Mouse (Mus musculus) urinary bladder, adult 2 months (tissue): ENCODE data around the gene Kcng1. TPM values are rescaled to one million over a fixed set of nuclear protein-coding genes. Genes with fewer than 3 reads are reported as not detected.

Experiments used
- DNase-seq: peaks from one replicate; pipeline ENCODE4 v3.0.0; 2022; ENCODE audit warnings: low spot score
- polyA plus RNA-seq: library from polyadenylated mRNA; depleted of rRNA; stranded (reverse); fragments of >200 nt; gene quantifications from 2 replicates; pipeline ENCODE4 v1.2.3, GENCODE M21; 2012; rRNA removed

Gene Kcng1
- 3.4 and 16.5 TPM in 2 replicates for polyA plus RNA-seq

DNA sequence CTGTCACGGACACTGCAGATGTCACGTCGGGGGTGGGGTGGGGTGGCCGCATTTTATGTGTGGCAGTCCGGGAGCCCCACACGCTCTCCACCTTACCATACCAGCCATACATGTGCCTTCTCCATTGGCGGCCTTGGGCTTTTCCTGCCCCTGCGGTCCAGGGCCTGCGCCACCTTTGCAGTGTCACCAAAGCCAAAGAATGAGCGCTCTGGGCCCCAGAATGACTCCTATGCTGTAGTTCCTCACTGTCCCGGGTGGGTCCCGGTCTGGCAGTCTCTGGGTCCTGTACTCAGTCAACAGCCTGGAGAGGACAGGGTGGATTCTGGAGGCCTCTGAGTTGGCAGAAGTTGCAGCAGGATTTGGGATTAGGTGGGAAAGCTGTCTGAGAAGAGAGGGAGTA lies at the start of gene Kcng1:
Gene Kcng1 (minus strand): TSS at position 155 of the 400 bp plus-strand sequence.
- DNase-seq: no peak

DNA sequence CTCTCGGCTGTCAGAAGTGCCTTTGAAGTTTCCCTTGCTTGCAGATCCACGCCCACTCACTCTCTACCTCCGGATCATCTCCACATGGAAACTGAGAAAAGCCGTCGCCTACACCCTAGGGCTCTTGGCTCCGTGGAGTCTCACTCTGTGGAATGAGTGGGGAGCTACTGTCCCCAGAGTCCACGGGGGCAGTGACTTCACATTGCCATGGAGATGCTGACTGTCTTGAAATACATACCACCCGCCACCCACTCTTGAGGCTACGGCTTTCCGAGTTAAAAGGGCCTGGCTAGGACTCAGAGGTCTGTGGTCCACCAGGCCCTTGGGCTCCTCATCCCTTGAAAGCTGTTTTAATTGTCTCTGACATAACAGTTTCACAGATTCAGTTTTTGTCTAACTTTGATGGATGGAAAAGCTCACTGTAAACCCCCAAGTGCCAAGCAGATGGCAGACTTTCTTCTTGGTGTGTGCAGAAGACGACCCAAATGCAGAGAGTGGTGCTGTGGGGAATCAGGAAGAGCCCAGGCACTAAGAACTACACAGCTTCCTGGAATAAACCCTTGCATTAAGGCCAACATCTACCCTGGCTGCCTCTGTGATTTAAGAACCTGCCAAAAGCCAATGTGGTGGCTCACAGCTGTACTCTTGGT lies 49.0 kb upstream of the Kcng1 start:
- no peak for DNase-seq

DNA sequence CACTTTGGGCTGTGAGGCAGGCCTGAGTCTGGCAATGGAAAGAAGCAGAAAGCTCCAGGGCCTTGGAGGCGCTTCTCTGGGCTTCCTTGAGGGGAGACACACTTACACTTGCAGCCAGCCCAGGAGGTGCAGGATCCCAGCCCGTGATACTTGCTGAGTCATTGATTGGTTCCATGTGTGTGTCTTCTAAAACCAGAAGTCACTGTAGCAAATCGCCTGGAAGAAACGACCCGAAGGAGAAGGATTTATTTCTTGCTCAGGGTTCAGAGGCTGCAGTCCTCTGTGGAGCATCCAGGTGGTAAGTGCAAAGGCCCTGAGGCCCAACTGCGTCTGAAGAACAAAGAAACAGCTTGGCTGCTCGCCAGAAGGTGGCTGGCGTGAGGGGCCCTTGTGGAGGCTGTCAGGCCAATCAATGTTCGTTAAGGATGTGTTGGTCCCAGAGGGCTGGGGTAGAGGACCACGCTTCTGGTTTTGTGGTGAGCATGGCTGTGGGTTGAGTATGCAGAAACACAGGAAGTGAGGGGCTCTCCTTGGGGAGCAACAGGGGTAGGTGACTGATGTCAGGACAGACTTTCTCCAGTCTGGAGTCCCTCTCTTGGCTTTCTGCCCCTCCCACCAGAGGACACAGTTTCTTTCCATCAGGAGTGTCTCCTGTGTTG lies 40.3 kb upstream of the Kcng1 start:
- no peak for DNase-seq

DNA sequence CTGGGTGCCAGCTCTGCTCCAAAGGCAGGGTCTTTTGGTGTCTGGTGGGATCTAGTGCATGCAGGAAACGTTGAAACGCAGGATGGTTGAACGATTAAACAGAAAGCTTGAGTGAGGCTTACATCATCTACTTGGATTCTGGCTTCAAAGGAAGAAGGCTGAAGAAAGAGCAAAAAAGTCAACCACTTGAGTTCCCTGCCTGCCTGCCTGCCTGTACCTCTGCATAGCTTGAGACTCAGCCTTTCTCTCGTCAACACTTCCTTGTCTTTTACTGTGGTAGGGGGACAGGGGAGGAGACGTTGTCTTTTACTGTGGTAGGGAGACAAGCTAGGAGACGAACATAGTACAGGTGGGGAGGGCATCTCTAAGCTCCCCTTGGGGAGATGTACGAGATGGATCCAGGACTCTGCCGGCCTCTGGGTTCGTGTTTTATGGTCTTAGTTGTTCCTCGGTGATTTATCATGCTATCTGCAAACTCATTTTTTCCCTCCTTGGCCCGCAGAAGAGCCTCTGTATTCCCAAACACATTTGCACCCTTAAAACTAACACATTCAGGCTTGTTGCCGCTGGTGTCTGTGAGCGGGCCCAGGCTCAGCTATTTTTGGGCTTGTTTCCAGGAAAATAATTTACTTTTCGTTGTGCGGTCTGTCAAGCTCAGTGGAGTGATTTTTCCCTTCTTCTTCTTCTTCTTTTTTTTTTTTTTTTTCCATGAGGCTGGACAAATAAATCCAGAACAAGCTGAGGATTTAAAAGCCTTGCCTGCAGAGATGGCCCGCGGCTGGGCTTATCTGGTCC lies 39.0 kb upstream of the Kcng1 start:
- DNase-seq: no peak

DNA sequence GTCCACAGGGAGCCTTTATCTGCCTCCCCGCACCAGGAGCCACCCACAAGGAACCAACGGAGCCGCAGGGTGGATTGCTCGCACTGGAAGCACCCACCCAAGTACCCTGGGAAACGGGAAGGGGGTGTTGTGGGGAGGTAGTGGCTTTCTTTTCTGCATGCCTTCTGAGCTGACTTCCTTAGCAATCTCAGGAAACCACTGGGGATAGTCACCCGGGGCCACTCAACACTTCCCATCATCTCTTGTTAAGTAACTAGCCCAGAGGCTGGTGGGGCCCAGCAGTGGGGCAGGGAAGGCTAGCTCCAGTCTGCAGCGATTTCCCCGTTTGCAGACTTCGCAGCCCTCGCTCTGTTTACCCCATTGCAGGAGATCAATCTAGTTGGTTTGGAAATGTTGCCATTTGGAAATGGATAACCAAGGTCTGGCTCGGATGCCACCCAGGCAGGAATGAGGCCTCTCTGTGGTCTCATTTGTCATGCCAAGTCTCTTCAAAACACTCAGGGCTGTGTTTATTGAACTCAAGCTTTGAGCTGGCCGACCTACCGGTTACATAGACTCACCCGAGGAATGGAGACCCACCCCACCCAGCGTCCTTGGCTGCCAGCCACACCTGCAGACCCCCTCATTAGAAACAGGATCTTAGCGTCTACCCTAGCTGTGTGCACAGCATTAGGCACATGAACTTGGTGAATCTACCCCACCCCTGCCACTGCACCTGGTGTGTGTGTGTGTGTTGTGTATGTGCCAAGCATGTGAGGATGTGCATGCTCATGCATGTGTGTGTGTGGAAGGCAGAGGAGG lies 33.3 kb upstream of the Kcng1 start:
- no peak for DNase-seq

DNA sequence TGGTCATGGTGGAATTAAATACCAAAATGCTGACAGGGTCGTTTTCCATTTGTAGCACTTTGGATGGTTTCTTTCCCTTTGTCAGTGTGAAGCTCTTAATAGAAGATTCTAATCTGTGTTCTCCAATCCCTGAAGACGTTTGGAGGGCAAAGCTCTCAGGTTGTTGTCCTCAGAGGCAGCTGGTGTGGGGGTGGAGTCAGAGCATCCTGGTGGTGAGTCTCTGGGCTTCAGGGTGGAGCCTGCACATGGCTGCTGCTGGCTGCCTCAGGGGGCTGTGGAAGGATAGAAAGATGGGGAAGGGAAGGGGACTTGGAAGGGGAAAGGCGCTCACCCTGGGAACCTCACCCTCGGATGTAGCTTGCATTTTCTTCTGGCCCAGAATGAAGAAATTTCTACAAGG lies 31.0 kb upstream of the Kcng1 start:
- no peak for DNase-seq

DNA sequence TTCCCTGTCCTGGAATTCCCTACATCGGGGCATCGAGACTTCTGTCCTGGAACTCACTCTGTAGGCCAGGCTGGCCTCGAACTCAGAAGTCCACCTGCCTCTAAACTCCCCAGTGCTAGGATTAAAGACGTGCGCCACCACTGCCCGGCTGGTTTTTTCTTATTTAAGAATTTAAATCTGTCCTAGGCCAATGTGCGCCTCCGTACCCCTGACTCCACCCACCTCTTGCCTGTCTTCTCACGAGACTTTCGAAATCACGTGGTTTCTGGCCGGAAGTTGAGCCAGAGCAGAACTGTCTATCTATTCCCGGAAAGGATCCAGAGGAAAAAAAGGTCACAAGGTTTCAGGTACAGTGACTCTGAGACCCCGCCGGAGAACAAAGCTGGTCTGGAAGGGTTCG lies 29.5 kb upstream of the Kcng1 start:
- DNase-seq: no peak

DNA sequence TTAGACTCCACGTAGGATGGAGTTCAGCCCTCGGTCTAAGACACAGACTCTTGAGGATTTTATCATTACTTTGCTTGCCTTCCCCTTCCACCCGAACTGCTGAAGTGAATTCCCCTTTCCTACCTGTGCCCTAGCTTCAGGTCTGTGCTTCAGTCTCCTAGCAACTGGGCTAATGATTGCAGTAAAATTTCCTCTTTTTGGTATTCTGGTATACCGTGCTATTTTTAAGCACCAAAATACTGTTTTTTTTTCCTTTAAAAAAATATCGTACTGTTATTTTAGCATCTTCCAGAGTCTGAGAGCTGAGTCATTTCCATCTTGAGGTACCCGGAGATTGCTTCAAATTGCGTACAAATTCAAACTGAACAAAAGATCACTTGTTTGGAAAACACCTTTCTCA lies 27.4 kb upstream of the Kcng1 start:
- no peak for DNase-seq

DNA sequence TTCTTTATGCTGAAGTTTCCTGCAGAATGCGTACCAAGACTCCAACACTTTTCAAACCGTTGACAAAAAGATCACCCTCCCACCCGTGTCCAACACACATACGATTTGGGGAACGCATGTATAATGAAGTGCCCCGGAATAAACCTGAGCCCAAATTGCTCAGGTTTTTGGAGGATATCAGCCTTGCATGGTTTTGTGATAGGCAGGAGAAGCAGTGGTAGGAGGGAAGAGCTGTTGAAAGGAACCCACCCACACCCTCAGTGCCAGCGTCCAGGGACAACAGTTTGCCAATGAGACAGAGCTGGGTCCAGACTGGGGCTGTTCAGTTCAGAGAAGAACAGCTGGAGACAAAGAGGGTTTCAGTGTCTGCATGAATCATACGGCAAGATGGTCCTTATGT lies 18.1 kb upstream of the Kcng1 start:
- no peak for DNase-seq

DNA sequence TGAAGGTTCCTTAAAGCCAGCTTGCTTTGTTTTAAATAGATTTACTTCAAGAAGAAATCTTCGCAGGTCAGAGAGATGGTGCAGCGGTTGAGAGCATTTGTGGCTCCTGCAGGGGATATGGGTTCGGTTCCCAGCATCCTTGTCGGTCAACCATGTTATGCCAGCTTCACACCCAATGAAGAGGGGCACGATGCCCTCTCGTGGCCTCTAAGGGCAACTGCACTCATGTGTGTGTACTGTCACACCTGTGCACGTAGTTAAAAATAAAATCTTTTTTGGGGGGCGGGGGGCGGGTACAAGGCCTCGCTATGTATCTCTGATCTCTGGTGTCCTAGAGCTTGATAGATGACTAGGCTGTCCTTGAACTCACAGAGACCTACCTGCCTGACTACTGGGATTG lies 15.0 kb upstream of the Kcng1 start:
- DNase-seq: no peak

DNA sequence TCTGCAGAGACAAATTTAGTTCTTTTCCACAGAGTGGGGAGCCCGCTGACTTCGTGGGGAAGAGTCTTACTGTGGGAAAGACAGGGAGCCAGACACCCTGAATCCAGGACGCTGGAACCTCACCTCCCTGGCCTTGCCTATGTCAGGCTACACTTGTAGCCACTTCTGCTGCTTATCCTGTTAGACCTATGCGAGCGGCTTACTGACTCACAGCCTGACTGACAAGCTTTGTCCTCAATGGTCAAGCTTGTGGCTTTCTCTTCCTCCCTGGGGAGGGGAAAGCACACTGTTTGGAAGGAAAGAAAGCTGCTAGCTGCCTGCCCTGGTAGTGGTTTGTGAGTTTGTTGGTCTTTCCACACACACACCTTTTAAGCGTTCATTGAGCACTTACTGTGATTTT lies 11.0 kb upstream of the Kcng1 start:
- DNase-seq: no peak

DNA sequence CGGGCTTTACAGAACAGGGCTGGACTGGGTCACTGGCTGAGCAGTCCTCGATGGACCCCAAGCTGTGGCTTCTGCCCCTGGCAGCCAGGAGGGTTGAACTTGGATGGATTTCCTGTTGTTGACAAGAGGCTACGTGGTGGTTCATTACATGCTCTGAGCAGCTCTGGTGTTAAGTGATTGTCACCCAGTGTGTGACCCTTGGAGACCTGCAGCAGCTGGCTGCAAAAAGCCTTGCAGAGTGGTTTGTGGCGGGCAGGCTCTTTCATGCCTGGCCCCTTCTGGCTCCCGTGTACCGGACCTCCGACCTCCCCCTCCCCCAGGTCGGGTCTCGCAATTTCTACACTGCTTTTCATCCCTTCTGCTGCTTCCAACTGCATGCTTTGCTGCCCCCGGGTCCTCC lies 10.5 kb upstream of the Kcng1 start:
- DNase-seq: no peak

DNA sequence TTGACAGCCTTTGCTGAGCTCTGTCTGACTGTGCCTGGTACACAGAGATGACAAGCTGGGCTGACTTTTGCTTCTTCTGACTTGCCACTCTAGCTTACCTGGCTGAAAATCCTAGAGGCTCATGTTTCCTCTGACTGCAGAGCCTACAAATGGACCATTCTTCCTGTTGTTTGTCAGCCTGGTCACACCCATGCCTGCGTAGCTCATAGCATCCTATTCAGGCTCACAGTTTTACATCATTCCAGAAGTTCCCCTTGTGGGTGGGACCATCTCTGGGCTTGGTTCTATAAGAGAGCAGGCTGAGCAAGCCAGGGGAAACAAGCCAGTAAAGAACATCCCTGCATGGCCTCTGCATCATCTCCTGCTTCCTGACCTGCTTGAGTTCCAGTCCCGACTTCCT lies 8.3 kb upstream of the Kcng1 start:
- DNase-seq: no peak

DNA sequence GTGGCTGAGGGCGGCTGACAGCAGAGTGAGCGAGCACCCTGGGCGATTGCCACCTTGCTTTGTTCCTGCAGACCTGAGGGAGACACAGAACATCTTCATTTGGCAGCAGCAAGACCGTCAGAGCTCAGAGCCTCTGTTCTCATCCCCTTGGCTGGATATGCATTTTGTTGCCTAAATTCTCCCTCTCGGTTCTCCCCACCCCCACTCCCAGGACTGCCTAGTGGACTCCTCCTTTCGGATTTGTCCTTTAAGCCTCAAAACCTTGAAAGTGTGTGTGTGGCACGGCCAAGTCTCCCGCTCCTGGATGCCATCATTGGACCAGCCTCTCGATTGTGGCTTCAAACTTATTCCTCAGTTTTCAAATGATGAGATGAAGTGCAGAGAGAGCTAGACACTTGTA lies 7.5 kb upstream of the Kcng1 start:
- no peak for DNase-seq

DNA sequence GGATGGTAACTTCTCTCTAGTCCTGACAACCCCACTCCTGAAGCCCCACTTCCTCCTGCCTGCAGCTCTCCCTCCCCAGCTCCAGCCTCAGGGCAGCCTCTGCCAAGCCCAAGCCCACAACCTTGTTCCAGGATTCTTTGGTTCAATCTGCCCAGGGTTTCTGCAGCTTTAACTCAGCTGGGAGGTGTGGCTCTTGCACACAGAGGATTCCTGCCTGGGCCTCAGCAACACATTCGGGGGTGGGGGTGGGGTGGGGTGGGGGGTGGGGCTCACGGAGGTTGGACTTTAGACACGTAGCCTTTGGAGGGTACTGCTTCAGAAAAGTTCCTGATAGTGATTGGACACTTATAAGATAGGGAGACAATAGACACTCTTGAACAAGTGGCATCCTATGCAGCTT lies 5.5 kb upstream of the Kcng1 start:
- DNase-seq: no peak

DNA sequence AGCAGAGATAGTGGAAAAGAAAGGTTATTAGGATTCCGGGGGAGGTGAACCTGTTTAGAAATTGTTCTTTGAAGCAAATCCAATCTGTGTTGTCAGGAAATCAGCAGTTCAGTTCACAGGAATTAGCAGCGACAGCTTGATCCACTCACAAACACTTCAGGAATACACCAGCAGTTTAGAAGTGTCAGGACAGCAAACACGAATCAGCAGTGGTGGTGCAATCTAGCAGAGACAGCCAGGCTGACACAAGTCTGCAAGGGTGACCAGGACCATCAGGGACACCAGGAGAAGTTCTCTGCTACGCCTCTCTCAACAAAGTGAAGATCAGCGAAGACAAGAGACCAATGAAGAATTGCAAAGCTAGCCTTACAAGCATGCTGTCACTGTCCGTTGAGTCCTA lies 3.6 kb upstream of the Kcng1 start:
- no peak for DNase-seq

DNA sequence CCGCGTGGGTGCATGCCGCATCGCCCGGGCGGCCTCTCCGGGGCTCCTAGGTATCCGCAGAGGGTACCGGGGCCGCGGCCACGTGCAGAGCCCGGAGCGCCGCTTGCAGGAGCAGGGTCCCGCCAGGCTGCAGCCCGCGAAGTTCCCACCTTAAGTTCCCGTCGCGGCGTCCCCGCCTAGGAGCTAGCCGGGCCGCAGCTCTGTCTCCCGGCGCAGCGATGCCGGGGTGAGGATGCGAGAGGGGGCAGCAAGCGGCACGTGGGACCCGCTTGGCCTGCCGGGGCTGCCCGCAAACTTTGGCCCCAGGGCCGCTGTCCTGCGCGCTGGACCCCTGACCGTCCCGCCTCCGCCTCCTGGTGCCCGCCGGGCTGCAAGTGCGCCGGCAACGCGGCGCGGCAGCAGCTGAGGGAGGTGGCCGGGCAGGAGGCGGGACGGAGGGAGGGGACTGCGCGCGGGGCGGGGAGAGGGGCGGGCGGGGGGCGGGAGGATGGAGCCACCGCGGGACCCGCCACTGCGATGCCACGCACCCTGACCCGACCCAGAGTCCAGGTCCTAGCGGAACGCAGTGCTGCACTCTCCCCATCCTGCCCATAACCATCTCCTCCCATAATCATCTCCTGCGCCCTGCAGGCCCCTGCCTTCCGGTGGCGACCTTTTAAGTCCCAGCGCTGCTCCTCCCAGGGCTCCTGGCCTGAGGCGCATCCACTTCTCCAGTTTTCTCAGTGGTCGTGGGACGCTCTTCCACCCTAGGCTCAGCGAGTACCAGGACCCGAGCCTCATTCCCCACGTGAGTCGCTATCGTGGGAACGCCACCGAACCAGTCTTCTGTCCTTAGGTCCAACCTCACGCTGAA lies 581 bp downstream of the Kcng1 start:
- DNase-seq: peak; percentile 53

DNA sequence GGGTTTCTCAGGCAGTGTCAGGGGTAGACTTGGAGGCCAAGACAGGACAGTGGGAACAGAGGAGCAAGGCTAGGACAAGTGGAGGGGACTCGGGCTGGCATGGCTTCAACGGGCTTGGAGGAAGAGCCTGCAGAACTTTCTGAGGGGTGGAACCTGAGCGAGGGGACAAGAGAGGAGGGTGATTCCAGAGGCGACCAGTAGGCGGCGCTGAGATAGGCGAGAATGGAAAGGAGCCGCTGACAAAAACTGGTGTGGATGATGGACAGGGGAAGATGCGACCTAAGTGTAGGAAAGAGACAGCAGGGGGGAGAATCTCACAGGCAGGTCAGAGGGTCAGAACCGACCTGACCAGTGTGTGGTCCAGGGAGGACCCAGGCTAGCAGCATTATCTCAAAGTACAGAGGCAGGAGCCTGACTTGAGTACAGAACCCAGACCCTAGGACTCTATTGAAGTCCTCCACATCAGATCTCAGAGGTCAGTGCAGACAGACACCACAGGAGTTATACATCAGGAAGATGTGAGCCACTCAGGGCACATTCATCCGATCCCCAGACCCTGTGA lies 7.1 kb downstream of the Kcng1 start:
- DNase-seq: peak; percentile 62

DNA sequence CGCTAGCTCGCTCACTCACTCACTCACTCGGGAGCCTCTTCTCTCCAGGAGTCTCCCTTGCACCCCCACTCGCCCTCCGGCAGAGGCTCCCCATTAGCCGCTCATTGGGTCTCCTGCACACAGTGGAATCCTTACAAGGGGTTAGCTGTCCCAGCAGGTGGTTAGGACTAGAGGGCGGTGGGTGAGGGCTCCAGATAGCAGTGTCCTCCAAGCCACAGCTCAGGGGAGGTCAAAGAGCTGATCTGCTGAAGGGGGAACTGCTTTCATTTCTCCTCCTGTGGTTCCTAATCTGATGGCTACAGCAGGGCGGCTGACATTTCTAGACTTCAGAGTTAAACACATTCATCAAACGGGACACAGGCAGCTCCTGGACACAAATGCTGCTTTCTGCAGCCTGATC lies 8.1 kb downstream of the Kcng1 start:
- no peak for DNase-seq

DNA sequence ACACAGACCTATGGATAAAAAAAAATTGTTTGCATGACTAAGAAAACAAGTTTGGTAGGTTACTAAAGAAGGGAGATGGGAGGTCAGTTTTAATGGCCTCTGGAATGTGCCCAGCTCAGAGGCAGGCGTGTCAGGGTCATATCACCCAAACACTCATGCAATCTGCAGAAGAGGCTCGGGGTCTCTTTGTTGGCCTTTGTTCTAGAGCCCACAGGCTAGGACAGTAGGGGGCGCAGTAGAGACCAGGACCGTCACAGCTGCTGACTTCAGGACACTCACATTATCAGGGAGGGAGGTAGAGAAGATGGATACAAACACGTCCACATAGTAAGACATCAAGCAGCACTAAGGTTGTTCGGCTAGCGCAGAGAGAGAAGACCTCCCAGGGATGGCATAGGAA lies 13.5 kb downstream of the Kcng1 start:
- DNase-seq: no peak

DNA sequence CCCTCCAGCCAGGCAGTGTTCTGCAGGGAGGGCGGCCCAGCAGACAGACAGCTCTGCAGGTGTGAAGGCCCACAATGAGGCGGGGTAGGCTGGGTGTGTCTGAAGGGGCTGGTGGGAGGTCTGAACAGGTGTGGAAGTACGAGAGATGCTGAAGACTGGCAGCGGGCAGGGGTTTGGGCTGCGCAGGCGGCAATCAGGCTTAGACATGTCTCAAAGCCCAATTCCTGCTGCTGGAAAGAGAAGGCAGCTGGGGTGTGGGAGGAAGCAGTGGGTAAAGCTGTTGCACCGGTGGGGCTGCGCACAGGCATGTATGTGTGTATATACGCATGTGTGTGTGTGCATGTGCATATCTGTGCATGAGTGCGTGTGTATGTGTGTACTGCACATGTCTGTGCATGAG lies 20.6 kb downstream of the Kcng1 start:
- no peak for DNase-seq
